Mouse (Mus musculus): ENCODE results near the gene Chrne.
A peak's percentile ranks its signal among the peaks of the same experiment; 100 is the strongest.

Gene Chrne

DNA sequence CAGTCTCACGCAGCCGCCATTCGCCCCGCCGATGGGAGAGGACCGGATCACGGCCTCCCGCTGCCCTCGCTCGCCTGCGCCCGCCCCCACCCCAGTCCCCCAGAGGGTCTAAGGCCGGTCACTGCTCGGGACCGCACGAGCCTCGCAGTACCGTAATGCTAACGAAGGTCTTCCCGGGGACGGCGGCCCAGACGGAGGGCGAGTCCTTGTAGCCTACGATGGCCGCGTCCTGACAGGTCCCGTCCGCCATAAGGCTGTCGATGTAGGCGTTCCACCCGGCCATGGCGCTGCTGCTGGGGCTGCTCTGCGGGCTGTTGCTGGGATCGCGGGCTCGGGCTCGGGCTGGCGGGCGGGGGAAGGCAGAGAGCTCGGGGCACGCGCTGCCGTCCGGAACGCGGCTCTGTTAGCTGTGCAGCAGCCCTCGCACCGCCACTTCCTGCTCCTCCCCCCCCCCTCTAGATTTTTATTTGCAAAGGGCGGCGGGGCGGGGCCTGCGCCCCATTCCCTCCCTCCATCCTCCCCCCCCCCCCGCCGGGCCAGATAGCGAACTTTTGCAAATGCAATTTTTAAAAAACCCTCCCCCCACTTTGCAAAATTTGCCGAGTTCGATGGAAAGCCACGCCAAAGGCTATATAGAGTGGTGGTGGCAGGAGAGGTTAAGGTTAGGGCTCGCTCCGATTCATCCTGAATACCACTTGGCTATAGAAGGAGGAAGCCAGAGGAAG is 35.3 kb upstream of the Chrne start, which contains the start of gene Pfn1:
TSS of gene Pfn1 (minus strand) at position 447 of the 725 bp plus-strand sequence.
- Histone ChIP-seq H3K9me3 (ENCODE audit: low read length) (peaks cover 44% of the 10 kb centered on the region), H3K36me3 (ENCODE audit: insufficient read depth, low read length) (peaks cover 44% of the 10 kb centered on the region), H3K27me3 (ENCODE audit: insufficient read depth, low read length) (peaks cover 5% of the 10 kb centered on the region; the same call in 1 of the 2 replicates), H3K4me1 (replicated peaks; ENCODE audit: low read depth, low read length) (peaks cover 70% of the 10 kb centered on the region), H3K4me3 (replicated peaks; ENCODE audit: low read length) (peak within 1 kb of the TSS; percentile 99)
- no peak for TF ChIP-seq CTCF (conservative IDR thresholded peaks at IDR 0.05; ENCODE audit: low read length)

DNA sequence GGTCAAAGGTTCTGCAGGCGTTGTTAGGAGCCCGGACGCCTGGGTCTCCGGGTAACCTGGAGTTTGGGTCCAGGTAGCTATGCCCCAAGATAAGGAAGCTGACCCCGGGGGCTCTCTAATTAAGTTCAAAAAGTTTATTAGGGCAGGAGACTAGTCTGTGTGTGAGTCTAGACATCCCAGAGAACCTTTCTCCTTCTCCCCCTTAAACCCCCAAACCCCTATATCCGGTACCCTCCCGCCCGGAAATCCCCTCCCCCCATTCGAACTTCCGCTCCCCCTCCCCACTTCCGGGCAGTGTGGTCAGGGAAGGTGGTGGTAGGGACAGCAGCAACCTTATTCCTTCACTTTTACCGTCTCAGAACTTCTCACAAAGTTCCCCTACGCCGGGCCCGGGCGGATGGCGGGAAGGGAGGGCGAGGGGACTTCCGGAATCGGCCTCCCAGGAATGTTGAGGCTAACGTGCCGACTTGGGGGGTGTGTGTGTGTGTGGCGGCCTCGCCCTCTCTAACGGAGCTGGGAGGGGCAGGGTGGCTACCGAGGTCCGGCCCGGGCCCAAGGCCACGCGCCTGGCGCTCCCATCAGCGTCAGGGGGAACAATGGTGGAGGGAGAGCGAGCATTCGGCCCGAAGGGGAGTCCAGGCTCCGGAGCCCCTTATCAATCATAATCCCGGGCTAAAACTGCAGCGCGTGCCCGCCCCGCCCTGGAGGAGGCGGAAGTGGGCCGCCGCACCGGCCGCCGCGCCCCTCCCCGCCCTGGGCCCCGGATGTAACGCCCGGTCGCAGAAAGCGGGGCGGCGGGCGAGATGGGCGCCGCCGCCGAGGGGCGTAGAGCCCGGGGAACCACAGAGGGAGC is 34.6 kb upstream of the Chrne start:
- H3K9me3 ChIP-seq (ENCODE audit: low read length), result peaks cover 50% of the 10 kb centered on the region
- peaks cover 5% of the 10 kb centered on the region; the same call in 1 of the 2 replicates for H3K27me3 ChIP-seq (ENCODE audit: insufficient read depth, low read length)
- TF ChIP-seq POU5F1 (IDR thresholded peaks at IDR 0.05; ENCODE audit: borderline replicate concordance, low read length), result no peak
- H3K4me3 ChIP-seq (replicated peaks; ENCODE audit: low read length), result peak overlapping the region; percentile 99
- H3K36me3 ChIP-seq (ENCODE audit: insufficient read depth, low read length), result peaks cover 52% of the 10 kb centered on the region
- H3K4me1 ChIP-seq (replicated peaks; ENCODE audit: low read depth, low read length), result peaks cover 70% of the 10 kb centered on the region

DNA sequence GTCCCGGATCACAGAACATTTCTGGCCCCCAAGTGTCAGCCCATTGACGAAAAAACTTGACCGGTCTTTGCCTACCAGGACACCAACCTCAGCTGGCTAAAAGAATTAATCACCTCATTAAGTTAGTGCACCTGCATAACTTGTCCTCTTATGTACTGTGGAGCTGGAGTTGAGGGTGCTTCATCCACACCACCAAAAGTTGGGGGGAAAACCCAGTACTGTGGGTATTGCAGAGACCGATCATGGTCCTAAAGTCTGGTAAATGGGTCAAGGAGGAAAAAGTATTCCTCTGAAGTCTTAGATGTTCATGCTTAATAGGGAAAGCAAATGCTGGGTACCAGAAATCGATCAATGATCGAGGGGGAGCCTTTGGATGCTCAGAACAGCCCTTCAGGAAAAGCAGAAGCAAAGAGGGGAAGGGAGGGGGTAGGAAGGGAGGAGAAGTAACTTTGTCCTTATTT is 33.9 kb upstream of the Chrne start:
- peaks cover 57% of the 10 kb centered on the region for H3K36me3 ChIP-seq (ENCODE audit: insufficient read depth, low read length)

DNA sequence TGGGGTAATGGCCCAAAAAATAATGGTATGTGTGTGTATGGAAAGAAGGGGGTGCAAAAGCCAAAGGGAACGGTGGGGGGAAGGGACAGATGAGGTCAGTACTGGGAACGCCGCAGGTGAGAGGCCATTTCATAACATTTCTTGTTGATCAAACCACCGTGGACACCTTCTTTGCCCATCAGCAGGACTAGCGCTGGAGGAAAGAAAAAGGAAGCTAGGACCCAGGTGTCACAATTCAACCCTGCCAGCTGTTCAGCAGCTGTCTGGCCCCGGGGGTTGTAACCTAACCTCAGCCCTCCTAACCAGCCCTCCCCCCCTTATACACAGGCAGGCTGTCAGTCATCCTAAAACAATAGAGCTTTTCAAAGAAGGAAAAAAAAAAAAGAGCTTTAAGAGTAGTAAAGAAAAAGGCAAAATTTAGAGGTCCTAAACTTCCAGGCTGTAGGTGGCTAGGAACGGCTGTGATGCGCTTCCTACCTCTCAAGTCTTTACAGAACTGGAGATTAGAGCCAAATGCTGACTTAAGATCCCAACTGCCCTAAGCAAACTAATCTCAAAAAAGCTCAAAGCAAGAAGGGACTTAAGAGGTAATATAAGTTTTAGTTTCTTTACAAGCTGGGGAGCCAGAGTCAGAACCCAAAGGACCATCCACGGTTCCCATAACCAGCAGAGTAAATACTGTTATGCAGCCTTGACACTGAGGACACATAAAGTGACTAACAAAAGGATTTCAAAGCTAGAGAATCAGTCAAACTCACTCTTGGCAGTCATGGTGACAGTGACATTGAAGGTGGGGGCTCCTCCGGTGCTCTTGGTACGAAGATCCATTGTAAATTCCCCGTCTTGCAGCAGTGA is 33.2 kb upstream of the Chrne start:
- Histone ChIP-seq H3K9me3 (ENCODE audit: low read length) (peaks cover 50% of the 10 kb centered on the region), H3K27me3 (ENCODE audit: insufficient read depth, low read length) (no peaks in the 10 kb centered on the region; the same call in 1 of the 2 replicates), H3K4me3 (replicated peaks; ENCODE audit: low read length) (peak overlapping the region; percentile 99), H3K4me1 (replicated peaks; ENCODE audit: low read depth, low read length) (peaks cover 66% of the 10 kb centered on the region), H3K36me3 (ENCODE audit: insufficient read depth, low read length) (peaks cover 57% of the 10 kb centered on the region)
- no peak for TF ChIP-seq NANOG (IDR thresholded peaks at IDR 0.05; ENCODE audit: borderline replicate concordance, low read length)
- TF ChIP-seq POU5F1 (IDR thresholded peaks at IDR 0.05; ENCODE audit: borderline replicate concordance, low read length), result no peak

More for the DNA sequence above, 33.9 kb upstream of the Chrne start:
- Histone ChIP-seq H3K4me3 (replicated peaks; ENCODE audit: low read length) (peak overlapping the region; percentile 99), H3K9me3 (ENCODE audit: low read length) (peaks cover 50% of the 10 kb centered on the region), H3K4me1 (replicated peaks; ENCODE audit: low read depth, low read length) (peaks cover 70% of the 10 kb centered on the region), H3K27me3 (ENCODE audit: insufficient read depth, low read length) (peaks cover 3% of the 10 kb centered on the region; the same call in 1 of the 2 replicates)
- TF ChIP-seq POU5F1 (IDR thresholded peaks at IDR 0.05; ENCODE audit: borderline replicate concordance, low read length), result no peak
- no peak for TF ChIP-seq CTCF (conservative IDR thresholded peaks at IDR 0.05; ENCODE audit: low read length)
- no peak for TF ChIP-seq NANOG (IDR thresholded peaks at IDR 0.05; ENCODE audit: borderline replicate concordance, low read length)

DNA sequence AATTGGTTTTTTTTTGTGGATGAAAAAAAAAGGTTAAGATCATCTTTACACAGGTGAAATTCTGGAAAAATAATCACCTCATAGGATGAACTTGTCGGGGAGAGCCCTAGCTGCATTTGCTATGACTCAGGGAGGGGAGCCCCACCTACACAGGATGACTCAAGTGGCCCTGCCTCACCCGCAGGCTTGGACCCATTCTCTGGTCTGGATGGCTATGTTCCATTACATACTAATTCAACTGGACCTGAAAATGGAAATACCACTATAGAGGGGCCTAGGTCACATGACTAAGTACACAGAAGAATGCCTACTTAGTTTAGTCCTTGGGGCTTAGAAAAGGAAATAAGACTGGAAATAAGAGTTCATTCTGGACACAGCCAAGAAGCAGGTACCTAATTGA is 32.4 kb upstream of the Chrne start:
- peak overlapping the region; percentile 30 for H3K4me3 ChIP-seq (replicated peaks; ENCODE audit: low read length)
- no peaks in the 10 kb centered on the region; the same call in 1 of the 2 replicates for H3K27me3 ChIP-seq (ENCODE audit: insufficient read depth, low read length)
- TF ChIP-seq POU5F1 (IDR thresholded peaks at IDR 0.05; ENCODE audit: borderline replicate concordance, low read length) (no peak), NANOG (IDR thresholded peaks at IDR 0.05; ENCODE audit: borderline replicate concordance, low read length) (no peak), CTCF (conservative IDR thresholded peaks at IDR 0.05; ENCODE audit: low read length) (no peak)
- peaks cover 58% of the 10 kb centered on the region for H3K4me1 ChIP-seq (replicated peaks; ENCODE audit: low read depth, low read length)
- H3K9me3 ChIP-seq (ENCODE audit: low read length), result peaks cover 50% of the 10 kb centered on the region
- peaks cover 57% of the 10 kb centered on the region for H3K36me3 ChIP-seq (ENCODE audit: insufficient read depth, low read length)

DNA sequence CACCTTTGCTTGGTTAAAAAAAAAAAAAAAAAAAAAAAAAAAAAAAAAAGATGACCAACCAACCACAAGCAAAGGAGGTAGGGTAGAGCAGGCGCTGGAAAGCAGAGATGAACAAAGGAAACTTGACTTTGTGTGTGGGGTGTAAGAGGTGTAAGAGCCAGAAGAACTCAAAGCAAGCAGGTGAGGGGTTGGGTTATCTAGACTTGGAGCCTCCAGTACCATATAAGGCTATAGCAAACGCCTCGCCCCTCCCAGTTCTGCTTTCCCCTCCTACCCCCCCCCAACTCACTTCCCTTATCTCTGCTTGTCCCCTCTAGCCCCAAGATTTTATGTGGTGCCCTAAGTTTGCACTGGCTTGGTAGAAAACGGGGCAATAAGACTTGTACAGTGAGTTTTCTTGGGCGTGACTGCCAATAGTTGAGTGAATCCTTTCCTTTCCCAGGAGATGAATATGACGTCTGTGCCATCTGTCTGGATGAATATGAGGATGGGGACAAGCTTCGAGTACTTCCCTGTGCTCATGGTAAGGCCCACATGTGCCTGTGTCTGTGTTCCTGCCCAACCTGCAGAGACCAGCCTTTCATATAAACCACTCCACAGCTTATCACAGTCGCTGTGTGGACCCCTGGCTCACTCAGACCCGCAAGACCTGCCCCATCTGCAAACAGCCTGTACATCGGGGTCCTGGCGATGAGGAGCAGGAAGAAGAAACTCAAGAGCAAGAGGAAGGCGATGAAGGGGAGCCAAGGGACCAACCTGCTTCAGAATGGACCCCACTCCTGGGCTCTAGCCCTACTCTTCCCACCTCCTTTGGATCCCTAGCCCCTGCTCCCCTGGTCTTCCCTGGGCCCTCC is 31.5 kb upstream of the Chrne start:
- Histone ChIP-seq H3K9me3 (ENCODE audit: low read length) (peaks cover 50% of the 10 kb centered on the region), H3K27me3 (ENCODE audit: insufficient read depth, low read length) (no peaks in the 10 kb centered on the region), H3K4me1 (replicated peaks; ENCODE audit: low read depth, low read length) (peaks cover 63% of the 10 kb centered on the region), H3K4me3 (replicated peaks; ENCODE audit: low read length) (peak overlapping the region; percentile 30), H3K36me3 (ENCODE audit: insufficient read depth, low read length) (peaks cover 62% of the 10 kb centered on the region)
- TF ChIP-seq POU5F1 (IDR thresholded peaks at IDR 0.05; ENCODE audit: borderline replicate concordance, low read length), result no peak

DNA sequence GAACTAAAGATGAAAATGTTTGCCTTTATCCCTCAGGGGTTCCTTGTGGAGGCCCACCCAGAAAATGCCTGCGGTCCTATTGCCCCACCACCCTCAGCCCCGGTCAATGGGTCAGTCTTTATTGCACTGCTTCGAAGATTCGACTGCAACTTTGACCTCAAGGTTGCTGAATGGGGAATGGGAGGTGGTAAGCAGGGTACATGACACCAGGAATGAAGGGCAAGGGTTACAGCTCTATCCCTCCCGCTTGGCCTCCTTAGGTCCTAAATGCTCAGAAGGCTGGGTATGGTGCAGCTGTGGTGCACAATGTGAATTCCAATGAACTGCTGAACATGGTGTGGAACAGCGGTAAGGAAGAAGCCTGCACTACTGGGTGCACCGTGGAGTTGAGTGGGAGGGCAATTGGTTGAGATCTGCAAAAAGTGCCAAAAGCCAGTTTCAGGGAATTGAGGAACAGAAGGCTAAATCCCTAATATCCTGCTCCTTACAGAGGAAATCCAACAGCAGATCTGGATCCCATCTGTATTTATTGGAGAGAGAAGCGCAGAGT is 30.2 kb upstream of the Chrne start:
- Histone ChIP-seq H3K4me3 (replicated peaks; ENCODE audit: low read length) (peak overlapping the region; percentile 98; the same call in 1 of the 2 replicates), H3K36me3 (ENCODE audit: insufficient read depth, low read length) (peaks cover 75% of the 10 kb centered on the region), H3K9me3 (ENCODE audit: low read length) (peaks cover 50% of the 10 kb centered on the region), H3K4me1 (replicated peaks; ENCODE audit: low read depth, low read length) (peaks cover 71% of the 10 kb centered on the region), H3K27me3 (ENCODE audit: insufficient read depth, low read length) (no peaks in the 10 kb centered on the region)
- TF ChIP-seq NANOG (IDR thresholded peaks at IDR 0.05; ENCODE audit: borderline replicate concordance, low read length), result no peak
- TF ChIP-seq POU5F1 (IDR thresholded peaks at IDR 0.05; ENCODE audit: borderline replicate concordance, low read length), result no peak
- TF ChIP-seq CTCF (conservative IDR thresholded peaks at IDR 0.05; ENCODE audit: low read length), result no peak

Data from E14TG2a.4 (cell line).